Mouse (Mus musculus) liver, embryonic 11.5 days (tissue): Measurements from ENCODE around the gene Shb. TPM values are rescaled to one million over a fixed set of nuclear protein-coding genes. Genes with fewer than 3 reads are reported as not detected.
"Not testable (repeated sequence)": the region's sequence is repeated elsewhere in the genome, so short reads cannot be mapped to it uniquely, and the experiment has no call there.

Source experiments
- ATAC-seq: fragments of 200-750 bp; cut with Nextera tagmentation; replicated peaks from 2 replicates; pipeline ENCODE4 v1.8.0; 2017; ENCODE audit warnings: moderate number of reproducible peaks, mild to moderate bottlenecking, moderate TSS enrichment, moderate library complexity; ENCODE audit not compliant: low FRiP score
- DNase-seq: peaks from one replicate; pipeline ENCODE4 v3.0.0-alpha.2; 2017; ENCODE audit warnings: low spot score
- H3K27ac ChIP-seq: fragments of 300-500 bp; sonication (generic); 2 replicates; pipeline ENCODE4 v1.5.1; 2014; ENCODE audit warnings: mild to moderate bottlenecking, low read depth, low read length, control low read depth
- H3K27me3 ChIP-seq: fragments of 300-500 bp; sonication (generic); replicated peaks from 2 replicates; pipeline ENCODE4 v1.6.1; 2014; ENCODE audit warnings: low read length, mixed read lengths; ENCODE audit not compliant: control insufficient read depth, insufficient read depth
- H3K36me3 ChIP-seq: fragments of 300-500 bp; sonication (generic); 2 replicates; pipeline ENCODE4 v1.6.1; 2014; ENCODE audit warnings: mild to moderate bottlenecking, low read length, moderate library complexity, mixed read lengths; ENCODE audit not compliant: control insufficient read depth, insufficient read depth
- H3K4me1 ChIP-seq: fragments of 300-500 bp; sonication (generic); replicated peaks from 2 replicates; pipeline ENCODE4 v1.6.1; 2014; ENCODE audit warnings: low read length, mixed read lengths; ENCODE audit not compliant: control insufficient read depth, insufficient read depth
- H3K4me2 ChIP-seq: fragments of 300-500 bp; sonication (generic); 2 replicates; pipeline ENCODE4 v1.6.1; 2014; ENCODE audit warnings: mild to moderate bottlenecking, control low read depth, moderate library complexity
- H3K4me3 ChIP-seq: fragments of 300-500 bp; sonication (generic); 2 replicates; pipeline ENCODE4 v1.5.1; 2014; ENCODE audit warnings: low read depth, low read length, control low read depth
- H3K9ac ChIP-seq: fragments of 300-500 bp; sonication (generic); 2 replicates; pipeline ENCODE4 v1.6.1; 2014; ENCODE audit warnings: low read depth, low read length, control low read depth
- H3K9me3 ChIP-seq: fragments of 300-500 bp; sonication (generic); 2 replicates; pipeline ENCODE4 v1.6.1; 2016; ENCODE audit warnings: low read length, inconsistent platforms, mixed read lengths; ENCODE audit not compliant: control insufficient read depth
- WGBS: fragments of 180-500 bp; shearing (Covaris S2); extraction: QIAGEN DNeasy Blood & Tissue Kit; methylation state at CpG from one replicate; pipeline ENCODE4 v1.1.7; 2014; 5-methylcytosine and 5-hydroxymethylcytosine counted together
- polyA plus RNA-seq: library from polyadenylated mRNA; unstranded; fragments of >200 nt; fragmentation: Nextera tagmentation; extraction: Ambion mirVana; gene quantifications from 2 replicates; pipeline ENCODE4 v1.2.1, GENCODE M21; 2014

The Shb gene
- polyA plus RNA-seq, 1 experiment from 2014 or later = 6.1 TPM

DNA sequence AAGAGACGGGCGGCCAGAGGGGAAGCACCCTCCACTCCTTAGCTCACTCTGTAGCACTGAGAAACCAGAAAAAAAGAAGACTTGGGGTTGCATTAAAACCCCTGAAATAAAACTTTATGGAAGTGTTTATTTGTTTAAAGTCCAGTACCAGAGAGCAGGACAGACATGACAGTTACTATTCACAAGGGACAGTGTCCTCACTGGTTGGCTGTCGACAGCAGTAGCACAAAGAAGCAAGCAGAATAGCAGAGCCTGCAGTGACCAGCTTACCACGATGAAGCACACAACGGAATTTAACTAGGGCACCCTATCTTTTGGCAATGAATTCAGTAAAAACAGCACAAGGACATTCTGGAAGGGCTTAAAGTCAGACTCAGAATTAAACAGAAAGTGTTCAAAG, 134.0 kb downstream of the Shb start:
- not testable (repeated sequence) for H3K4me3 ChIP-seq, DNase-seq, H3K27me3 ChIP-seq, H3K9ac ChIP-seq, H3K27ac ChIP-seq, H3K4me2 ChIP-seq, ATAC-seq, H3K9me3 ChIP-seq
- H3K36me3 ChIP-seq = peaks cover 24% of the 10 kb centered on the region
- peaks cover 12% of the 10 kb centered on the region for H3K4me1 ChIP-seq
- WGBS = 83% methylated on average over 5 of the region's 5 CpGs

DNA sequence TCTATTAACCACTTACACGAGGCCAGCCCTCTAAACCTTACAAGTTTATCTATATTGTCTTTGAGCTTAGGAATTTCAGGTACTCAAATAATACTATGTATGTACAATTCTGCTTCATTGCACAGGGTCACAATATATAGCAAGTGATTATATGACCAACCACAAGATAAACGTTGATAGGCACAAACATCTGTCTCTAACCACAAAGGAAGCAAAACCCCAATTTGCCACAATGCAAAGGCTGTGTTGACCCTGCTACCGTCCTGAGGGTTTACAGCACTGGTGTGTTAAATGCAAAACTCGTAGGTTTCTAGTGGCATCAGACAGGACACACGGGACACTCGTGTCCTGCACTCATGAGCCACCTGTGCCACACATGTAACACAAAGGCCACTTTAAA, 136.1 kb downstream of the Shb start:
- not testable (repeated sequence) for ATAC-seq, DNase-seq, H3K4me2 ChIP-seq, H3K4me1 ChIP-seq, H3K9me3 ChIP-seq, H3K27ac ChIP-seq, H3K27me3 ChIP-seq, H3K4me3 ChIP-seq, H3K9ac ChIP-seq
- 45% methylated on average over 6 of the region's 6 CpGs for WGBS
- H3K36me3 ChIP-seq = peaks cover 19% of the 10 kb centered on the region

DNA sequence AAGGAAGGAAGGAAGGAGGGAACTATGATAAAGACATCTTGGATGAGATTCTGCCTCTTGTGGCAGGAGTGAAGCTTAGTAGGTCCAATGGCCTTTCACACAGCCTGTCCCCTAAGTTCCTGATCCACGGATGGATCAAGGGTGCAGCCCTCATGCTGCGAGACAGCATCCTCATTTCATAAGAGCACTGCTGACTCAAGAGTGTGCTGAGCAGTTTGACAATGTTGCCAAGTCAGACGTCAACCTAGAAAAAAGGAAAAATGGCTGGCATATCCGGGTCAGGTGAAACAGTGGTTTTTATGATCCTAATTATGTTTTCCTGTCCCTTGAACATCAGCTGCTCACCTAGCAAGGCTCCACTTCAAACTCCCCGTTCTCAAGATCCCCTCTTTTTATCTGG, 138.6 kb downstream of the Shb start:
- no peak for ATAC-seq
- Histone ChIP-seq H3K9ac (no peak overlapping the region), H3K4me3 (no peak overlapping the region), H3K4me2 (no peak overlapping the region), H3K9me3 (no peaks in the 10 kb centered on the region), H3K27me3 (no peaks in the 10 kb centered on the region), H3K4me1 (no peaks in the 10 kb centered on the region), H3K36me3 (peaks cover 7% of the 10 kb centered on the region), H3K27ac (no peak overlapping the region)
- WGBS = 80% methylated on average over 5 of the region's 5 CpGs
- no peak for DNase-seq

- Histone ChIP-seq H3K9me3 (no peaks in the 10 kb centered on the region), H3K4me1 (no peaks in the 10 kb centered on the region), H3K4me3 (no peak overlapping the region), H3K36me3 (peaks cover 6% of the 10 kb centered on the region), H3K27ac (no peak overlapping the region), H3K27me3 (no peaks in the 10 kb centered on the region), H3K9ac (no peak overlapping the region), H3K4me2 (no peak overlapping the region)
- 48% methylated on average over 8 of the region's 8 CpGs for WGBS
- no peak for DNase-seq
- ATAC-seq = no peak
Measured at GRCm38 (mm10) chr4:45392994-45393393, 139.3 kb downstream of the Shb start.

- H3K4me1 ChIP-seq = no peaks in the 10 kb centered on the region
- H3K4me3 ChIP-seq = no peak overlapping the region
- no peak overlapping the region for H3K27ac ChIP-seq
- no peak for ATAC-seq
- H3K9ac ChIP-seq = no peak overlapping the region
- H3K27me3 ChIP-seq = no peaks in the 10 kb centered on the region
- WGBS = 73% methylated on average over 11 of the region's 11 CpGs
- DNase-seq = no peak
- H3K4me2 ChIP-seq = no peak overlapping the region
- no peaks in the 10 kb centered on the region for H3K9me3 ChIP-seq
- H3K36me3 ChIP-seq = peaks cover 6% of the 10 kb centered on the region
Measured at GRCm38 (mm10) chr4:45392572-45392971, 139.7 kb downstream of the Shb start.

DNA sequence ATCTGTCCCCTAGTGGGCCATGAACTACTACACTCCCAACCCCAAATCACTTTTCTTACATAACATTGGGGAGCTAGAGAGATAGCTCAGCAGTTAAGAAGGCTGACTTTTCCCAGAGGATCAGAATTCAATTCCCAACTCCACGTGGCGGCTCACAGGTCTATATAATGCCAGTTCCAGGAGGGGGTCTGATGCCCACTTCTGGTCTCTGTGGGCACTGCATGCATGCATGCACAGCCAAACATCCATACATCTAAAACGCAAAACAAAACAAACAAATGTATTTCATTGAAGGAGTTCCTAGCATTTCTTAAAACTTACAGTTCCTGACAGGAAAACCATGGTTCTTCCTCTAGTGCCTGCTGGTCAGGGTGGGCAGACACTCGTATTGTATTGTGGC, 140.2 kb downstream of the Shb start:
- Histone ChIP-seq H3K4me1 (no peaks in the 10 kb centered on the region), H3K4me3 (no peak overlapping the region), H3K9ac (no peak overlapping the region), H3K27me3 (no peaks in the 10 kb centered on the region), H3K4me2 (no peak overlapping the region), H3K27ac (no peak overlapping the region), H3K36me3 (peaks cover 4% of the 10 kb centered on the region), H3K9me3 (no peaks in the 10 kb centered on the region)
- ATAC-seq = no peak
- DNase-seq = no peak
- 64% methylated on average over 4 of the region's 4 CpGs for WGBS

DNA sequence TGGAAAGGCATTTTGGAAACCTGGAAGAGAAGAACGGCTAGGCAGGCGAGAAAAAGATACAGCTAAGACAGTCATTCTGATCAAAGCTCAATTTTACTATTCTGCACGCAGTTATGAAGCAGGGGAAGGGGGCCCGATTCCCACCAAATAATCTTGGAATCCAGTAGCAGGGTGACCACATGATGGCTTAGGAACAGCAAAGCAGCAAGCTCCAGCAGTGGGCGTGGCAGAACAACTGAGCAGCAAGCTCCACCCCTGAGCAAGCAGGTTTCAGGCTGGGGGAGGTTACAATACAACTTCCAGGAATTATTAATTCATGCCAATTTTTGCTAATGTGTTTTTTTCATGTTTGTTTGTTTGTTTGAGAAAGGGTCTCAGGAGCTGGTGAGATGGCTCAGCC, 145.0 kb downstream of the Shb start:
- not testable (repeated sequence) for H3K4me1 ChIP-seq, H3K27me3 ChIP-seq, H3K36me3 ChIP-seq, H3K9ac ChIP-seq, H3K9me3 ChIP-seq, ATAC-seq, H3K4me2 ChIP-seq, DNase-seq, H3K27ac ChIP-seq, H3K4me3 ChIP-seq
- 86% methylated on average over 5 of the region's 5 CpGs for WGBS

GRCm38 (mm10) chr4:45382133-45382532, 150.1 kb downstream of the Shb start:
- not testable (repeated sequence) for H3K36me3 ChIP-seq, H3K9ac ChIP-seq, H3K9me3 ChIP-seq, ATAC-seq, H3K4me1 ChIP-seq, H3K27me3 ChIP-seq, H3K4me3 ChIP-seq, H3K27ac ChIP-seq, DNase-seq, H3K4me2 ChIP-seq
- WGBS = 71% methylated on average over 2 of the region's 2 CpGs

GRCm38 (mm10) chr4:45380903-45381580, 151.2 kb downstream of the Shb start:
- not testable (repeated sequence) for H3K27me3 ChIP-seq, H3K4me3 ChIP-seq, H3K27ac ChIP-seq, DNase-seq, H3K36me3 ChIP-seq, H3K9me3 ChIP-seq, H3K9ac ChIP-seq, ATAC-seq, H3K4me1 ChIP-seq, H3K4me2 ChIP-seq
- 85% methylated on average over 10 of the region's 10 CpGs for WGBS
